Mouse (Mus musculus): ENCODE measurements around the gene AC124108.1.

- TF ChIP-seq POLR2A (IDR thresholded peaks at IDR 0.05; ENCODE audit: borderline replicate concordance, control insufficient read depth, low read depth, low read length) (no peak), CTCF (IDR thresholded peaks at IDR 0.05; ENCODE audit: control insufficient read depth, insufficient read depth, low read length) (no peak)
These were observed 776 bp downstream of the AC124108.1 start for GRCm38 (mm10) chr1:132191786-132192680.
